Mouse (Mus musculus) 3134 (cell line): ENCODE measurements at regions not wholly inside any gene's neighbourhood (a gene's known extent, or its start where the extent isn't known, plus 50 kb on each side); places are given as distances from the start of the nearest gene placed in this dataset.

Experiments
- DNase-seq: peaks from one replicate; pipeline ENCODE4 v3.0.0-alpha.2; 2011; ENCODE audit warnings: low spot score; ENCODE audit not compliant: insufficient read length; ENCODE audit errors: extremely low read depth

- no peak for DNase-seq
Measured at GRCm38 (mm10) chr8:93689832-93690471, 119.8 kb upstream of the Gnao1 start.

DNA sequence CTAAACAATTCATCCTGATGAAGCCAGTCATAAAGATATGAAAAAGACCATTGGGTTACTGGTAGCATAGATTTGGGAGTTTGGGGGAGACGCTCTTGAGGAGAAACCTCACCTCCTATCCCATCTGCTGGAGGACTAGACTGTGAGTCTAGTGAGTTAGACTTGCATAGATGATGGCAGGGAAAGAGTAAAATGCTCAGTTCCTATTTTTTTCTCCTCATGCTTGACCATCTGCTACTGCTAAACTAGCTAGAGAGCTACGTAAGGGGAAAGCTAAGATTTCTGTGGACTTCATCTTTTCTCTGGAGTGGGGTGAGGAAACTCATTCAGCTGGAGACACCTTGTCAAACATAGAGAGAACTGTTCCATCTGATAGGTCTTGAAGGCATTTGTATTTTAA is 118.4 kb upstream of the Gnao1 start:
- DNase-seq, result no peak

DNA sequence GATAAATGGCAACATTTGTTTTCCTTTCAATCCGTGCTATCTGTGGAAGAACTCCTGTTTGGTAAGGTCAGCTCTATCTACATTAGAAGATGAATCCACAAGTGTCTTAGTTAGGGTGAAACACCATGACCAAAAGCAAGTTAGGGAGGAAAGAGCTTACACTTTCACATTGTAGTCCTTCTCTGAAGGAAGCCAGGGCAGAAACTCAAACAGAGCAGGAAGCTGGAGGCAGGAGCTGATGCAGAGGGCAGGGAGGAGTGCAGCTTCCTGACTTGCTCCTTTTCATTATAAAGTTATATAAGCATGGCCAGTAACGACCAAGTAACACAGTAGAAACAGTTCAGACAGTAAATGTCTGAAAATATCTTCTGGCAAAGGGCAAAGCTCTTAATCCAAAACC is 117.9 kb upstream of the Gnao1 start:
- no peak for DNase-seq

DNA sequence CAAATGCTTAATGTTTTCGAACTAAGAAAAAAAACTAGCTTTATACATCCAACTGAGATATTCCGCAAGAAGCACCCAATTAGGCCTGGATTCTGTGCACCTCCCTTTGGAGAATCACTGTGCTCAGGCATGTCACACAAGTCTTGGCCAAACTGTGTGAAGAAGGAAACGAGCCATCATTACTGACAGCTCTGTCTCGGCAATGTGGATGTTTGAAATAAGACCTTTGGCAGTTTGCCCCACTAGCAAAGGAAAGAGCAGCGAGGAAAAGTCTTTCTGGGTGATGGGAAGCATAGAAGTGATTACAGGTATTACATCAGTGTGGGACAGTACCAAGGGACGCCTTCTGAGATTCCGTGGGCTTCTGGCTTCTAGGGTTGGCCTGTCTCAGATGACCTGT is 112.6 kb upstream of the Gnao1 start:
- DNase-seq, result no peak

- no peak for DNase-seq
Measured at GRCm38 (mm10) chr8:93698508-93698907, 111.3 kb upstream of the Gnao1 start.

GRCm38 (mm10) chr8:93701391-93701790 is 108.4 kb upstream of the Gnao1 start:
- no peak for DNase-seq

- no peak for DNase-seq
Measured at GRCm38 (mm10) chr8:93712066-93712706, 97.6 kb upstream of the Gnao1 start.

DNA sequence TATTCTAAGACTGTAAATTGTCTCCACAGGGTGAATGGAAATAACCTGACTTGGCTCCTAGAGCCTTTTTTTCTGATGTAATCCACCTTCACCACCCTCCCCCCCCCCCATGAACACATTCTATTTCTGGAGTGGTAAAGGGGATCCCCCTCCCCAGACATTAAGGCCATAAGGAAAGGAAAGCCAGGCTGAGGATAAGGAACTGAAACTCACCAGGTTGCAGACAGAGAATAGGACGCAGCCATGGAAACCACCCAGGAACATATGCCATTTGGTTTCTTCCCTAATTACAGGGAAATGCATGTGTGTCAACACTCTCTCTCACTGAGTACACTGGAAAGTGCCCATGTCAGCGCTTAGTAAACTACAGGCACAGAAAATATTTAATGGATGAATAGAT is 96.5 kb upstream of the Gnao1 start:
- DNase-seq, result no peak

DNA sequence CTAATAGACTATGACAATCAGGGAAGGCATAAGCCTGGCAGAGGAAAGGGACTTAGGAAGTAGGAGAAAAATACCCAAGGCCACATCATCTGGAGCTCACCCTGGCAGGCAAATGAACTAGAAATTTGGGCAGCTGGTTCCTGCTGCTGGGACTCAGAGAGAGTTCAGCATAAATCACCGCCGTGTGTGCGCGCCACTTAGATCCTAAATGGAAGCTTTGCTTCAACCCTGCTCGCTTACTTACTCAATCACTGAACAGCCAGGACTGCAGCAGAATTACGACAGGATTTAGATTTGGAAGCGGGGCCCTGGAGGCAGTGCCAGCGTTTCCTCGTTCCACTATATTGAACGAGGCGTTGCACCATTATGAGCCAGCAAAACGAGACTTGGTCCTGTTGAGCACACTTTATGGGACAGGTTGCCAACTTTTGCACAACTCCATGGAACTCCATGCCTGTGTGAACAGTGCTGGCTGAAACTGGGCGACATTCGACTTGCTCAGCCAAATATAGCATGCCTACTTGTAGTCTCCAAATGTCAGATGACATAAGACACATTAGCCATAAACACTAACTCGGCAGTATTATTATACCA is 84.8 kb upstream of the Gnao1 start:
- DNase-seq, result no peak

GRCm38 (mm10) chr8:93729124-93729930 is 80.4 kb upstream of the Gnao1 start:
- DNase-seq, result no peak

DNA sequence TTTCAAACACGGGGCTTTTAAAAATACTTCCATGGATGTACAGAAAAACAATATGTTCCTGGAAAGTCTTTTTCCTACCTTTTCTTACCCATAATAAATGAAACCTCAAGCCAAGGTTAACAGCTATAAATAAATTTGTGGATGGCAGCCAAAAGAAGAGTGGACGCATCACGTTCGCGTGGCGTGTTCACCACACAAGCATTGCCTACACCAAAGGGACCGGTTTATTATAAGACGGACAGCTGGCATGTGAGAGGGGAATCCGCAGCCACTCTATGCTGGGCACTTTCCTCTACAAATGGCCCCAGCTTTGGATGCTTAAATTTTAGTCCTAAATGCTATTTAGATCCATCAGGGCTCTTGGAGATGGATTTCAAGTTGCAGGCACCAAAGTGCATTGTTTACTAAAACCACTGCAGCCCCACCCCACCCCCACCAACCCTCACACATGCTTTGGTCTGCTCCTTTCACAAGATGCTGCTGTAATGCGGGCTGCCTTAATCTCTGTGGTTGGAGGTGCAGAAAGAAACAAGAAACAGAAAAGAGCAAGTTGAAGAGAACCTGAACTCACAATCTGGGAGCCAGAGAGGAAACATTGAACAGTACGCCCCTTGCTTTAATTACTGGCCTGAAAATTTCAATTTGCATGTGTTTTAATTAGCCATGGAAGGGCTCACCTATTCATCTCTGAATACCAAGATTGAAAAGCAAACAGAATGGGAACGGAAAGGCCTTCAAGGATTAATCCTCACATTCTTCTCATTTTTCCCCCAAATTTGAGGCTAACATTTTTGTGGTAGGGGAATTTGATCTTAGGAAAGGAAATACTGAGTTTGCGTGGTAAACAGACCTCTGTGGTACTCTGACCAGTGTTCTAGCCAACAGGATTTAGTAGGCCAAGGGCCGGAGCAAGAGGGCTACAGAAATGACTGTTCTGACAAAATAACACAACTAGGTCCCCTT is 78.7 kb upstream of the Gnao1 start:
- peak; percentile 6 for DNase-seq

DNA sequence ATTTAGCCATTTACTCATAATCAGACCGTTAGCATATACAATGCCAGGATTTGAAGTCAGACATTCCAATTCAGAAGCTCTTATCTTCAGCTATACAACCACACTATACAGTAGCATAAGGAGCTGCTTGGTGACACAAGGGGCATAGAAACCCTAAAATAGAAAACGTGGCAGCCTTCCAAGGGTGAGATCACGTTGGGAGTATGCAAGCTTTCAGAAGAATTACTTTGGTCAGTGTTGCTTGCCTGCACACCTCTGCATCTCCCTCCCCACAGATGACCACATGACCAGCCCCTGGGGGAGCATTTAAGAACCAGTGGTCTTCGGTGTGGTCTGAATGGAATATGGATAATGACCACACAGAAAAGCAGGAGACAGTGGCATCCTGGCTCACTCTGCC is 74.9 kb upstream of the Gnao1 start:
- peak; percentile 21 for DNase-seq

DNA sequence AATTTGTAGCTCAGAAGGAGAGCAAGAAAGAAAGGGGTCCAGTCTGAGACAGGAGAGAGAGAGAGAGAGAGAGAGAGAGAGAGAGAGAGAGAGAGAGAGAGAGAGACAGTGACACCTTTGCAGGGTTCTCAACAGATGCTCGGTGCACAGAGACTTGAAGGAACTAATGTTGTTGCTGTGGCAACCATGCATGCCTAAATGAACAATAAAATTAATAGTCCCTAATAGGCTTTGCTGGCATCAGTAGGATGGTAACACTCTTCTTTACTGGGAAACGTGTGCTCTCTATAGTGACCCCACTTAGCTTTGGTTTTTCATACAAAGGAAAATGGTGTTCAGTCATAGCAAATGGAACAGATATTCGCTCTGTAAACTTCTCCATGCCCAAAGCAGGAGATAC is 69.5 kb upstream of the Gnao1 start:
- DNase-seq, result no peak

DNA sequence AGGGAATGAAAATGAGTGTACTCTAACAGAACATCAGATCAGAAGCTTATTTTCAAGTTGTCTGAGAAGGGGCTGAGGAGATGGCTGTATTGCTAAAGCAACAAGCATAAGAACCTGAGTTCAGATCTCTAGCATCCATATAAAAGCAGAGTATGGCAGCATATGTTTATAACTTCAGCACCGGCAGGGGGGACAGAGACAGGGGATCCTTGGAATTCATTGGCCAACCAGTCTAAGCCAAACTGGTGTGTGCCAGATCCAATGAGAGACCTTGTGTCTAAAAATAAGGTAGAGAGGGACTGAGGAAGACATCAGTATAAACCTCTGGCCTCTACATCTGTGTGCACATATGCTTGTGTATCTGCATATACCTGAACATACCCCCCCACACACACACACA is 61.0 kb upstream of the Gnao1 start:
- DNase-seq, result no peak

DNA sequence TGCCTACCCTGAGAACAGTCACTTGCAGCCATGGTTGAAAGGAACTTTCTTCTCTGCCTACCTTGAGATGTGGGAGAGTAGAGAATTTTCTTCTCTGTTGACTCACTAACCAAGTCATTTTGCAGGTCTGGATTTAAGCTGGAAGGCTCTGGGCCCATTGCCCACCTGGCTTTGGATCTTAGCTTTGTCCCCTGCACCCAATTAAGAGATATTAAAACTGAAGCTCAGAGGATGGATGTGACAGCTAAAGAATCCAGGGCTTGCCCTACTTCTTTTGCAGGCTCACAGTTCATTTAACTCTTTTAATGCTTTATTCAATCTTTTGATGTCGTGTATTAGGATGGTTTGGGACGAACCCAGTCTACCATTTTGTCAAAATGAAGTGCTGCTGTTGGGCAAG is 58.8 kb upstream of the Gnao1 start:
- DNase-seq, result no peak

GRCm38 (mm10) chr8:93755981-93756380 is 53.8 kb upstream of the Gnao1 start:
- DNase-seq, result no peak
